Mouse (Mus musculus) lung, embryonic 14.5 days (tissue): Measurements from ENCODE around the gene Sypl. TPM values are rescaled to one million over a fixed set of nuclear protein-coding genes. Genes with fewer than 3 reads are reported as not detected.
A peak's percentile ranks its signal among the peaks of the same experiment; 100 is the strongest.
"Not testable (repeated sequence)": the region's sequence is repeated elsewhere in the genome, so short reads cannot be mapped to it uniquely, and the experiment has no call there.

Source experiments
- ATAC-seq: fragments of 200-750 bp; cut with Nextera tagmentation; 2 replicates; pipeline ENCODE4 v1.8.0; 2017; ENCODE audit warnings: mild to moderate bottlenecking, moderate TSS enrichment, moderate library complexity; ENCODE audit not compliant: insufficient read depth
- DNase-seq: peaks from one replicate; pipeline ENCODE4 v3.0.0-alpha.2; 2015
- H3K27ac ChIP-seq: fragments of 300-500 bp; sonication (generic); 2 replicates; pipeline ENCODE4 v1.5.1; 2014; ENCODE audit warnings: low read depth, mild to moderate bottlenecking, moderate library complexity
- H3K27me3 ChIP-seq: fragments of 300-500 bp; sonication (generic); 2 replicates; pipeline ENCODE4 v1.6.1; 2014; ENCODE audit warnings: low read length, control low read depth; ENCODE audit not compliant: insufficient read depth
- H3K36me3 ChIP-seq: fragments of 300-500 bp; sonication (generic); 2 replicates; pipeline ENCODE4 v1.6.1; 2014; ENCODE audit warnings: control low read depth; ENCODE audit not compliant: insufficient read depth
- H3K4me1 ChIP-seq: fragments of 300-500 bp; sonication (generic); 2 replicates; pipeline ENCODE4 v1.6.1; 2014; ENCODE audit warnings: antibody characterized with exemption, control low read depth; ENCODE audit not compliant: insufficient read depth
- H3K4me2 ChIP-seq: fragments of 300-500 bp; sonication (generic); 2 replicates; pipeline ENCODE4 v1.6.1; 2014; ENCODE audit warnings: mild to moderate bottlenecking
- H3K4me3 ChIP-seq: fragments of 300-500 bp; sonication (generic); 2 replicates; pipeline ENCODE4 v1.5.1; 2014; ENCODE audit warnings: low read depth, low read length
- H3K9ac ChIP-seq: fragments of 300-500 bp; sonication (generic); 2 replicates; pipeline ENCODE4 v1.6.1; 2014
- H3K9me3 ChIP-seq: fragments of 300-500 bp; sonication (generic); 2 replicates; pipeline ENCODE4 v1.6.1; 2016; ENCODE audit warnings: low read depth, low read length, control low read depth
- CTCF ChIP-seq: IDR thresholded peaks from 2 replicates; pipeline ENCODE4 v1.5.1; 2016; ENCODE audit warnings: antibody characterized with exemption, low read depth
- WGBS: fragments of 180-500 bp; shearing (Covaris S2); extraction: QIAGEN DNeasy Blood & Tissue Kit; methylation state at CpG from one replicate; pipeline ENCODE4 v1.1.7; 2014; 5-methylcytosine and 5-hydroxymethylcytosine counted together
- polyA plus RNA-seq: library from polyadenylated mRNA; unstranded; fragments of >200 nt; fragmentation: Nextera tagmentation; extraction: Ambion mirVana; gene quantifications from 2 replicates; pipeline ENCODE4 v1.2.1, GENCODE M21; 2014

The Sypl gene
- polyA plus RNA-seq, 1 experiment from 2014 or later, result 133 TPM

GRCm38 (mm10) chr12:32986284-32986683 lies 32.6 kb downstream of the Sypl start:
- DNase-seq, result no peak
- WGBS, result 36% methylated on average over 1 of the region's 1 CpGs
- Histone ChIP-seq H3K4me2 (no peak overlapping the region), H3K27ac (no peak overlapping the region), H3K4me3 (no peak overlapping the region), H3K9me3 (no peaks in the 10 kb centered on the region), H3K9ac (no peak overlapping the region), H3K4me1 (no peaks in the 10 kb centered on the region), H3K27me3 (no peaks in the 10 kb centered on the region), H3K36me3 (no peaks in the 10 kb centered on the region)
- ATAC-seq, result no peak
- TF ChIP-seq CTCF, result no peak

GRCm38 (mm10) chr12:32989731-32990130 lies 36.0 kb downstream of the Sypl start:
- ATAC-seq (peak; percentile 63; the same call in 1 of the 2 replicates), DNase-seq (peak; percentile 10)
- H3K9me3 ChIP-seq, result no peaks in the 10 kb centered on the region
- H3K9ac ChIP-seq, result no peak overlapping the region
- no peaks in the 10 kb centered on the region for H3K27me3 ChIP-seq
- H3K4me3 ChIP-seq, result no peak overlapping the region
- TF ChIP-seq CTCF, result no peak
- WGBS, result 54% methylated on average over 12 of the region's 12 CpGs
- no peaks in the 10 kb centered on the region for H3K36me3 ChIP-seq
- H3K4me2 ChIP-seq, result 0 out of 2 replicates have a peak overlapping the region, but pooled peaks have one; percentile 25
- peak overlapping the region; percentile 46; the same call in 1 of the 2 replicates for H3K27ac ChIP-seq
- H3K4me1 ChIP-seq, result no peaks in the 10 kb centered on the region

GRCm38 (mm10) chr12:32994081-32994480 lies 40.4 kb downstream of the Sypl start:
- no peak for ATAC-seq
- H3K4me2 ChIP-seq, result no peak overlapping the region
- no peaks in the 10 kb centered on the region for H3K9me3 ChIP-seq
- DNase-seq, result no peak
- no peaks in the 10 kb centered on the region for H3K27me3 ChIP-seq
- no peak for TF ChIP-seq CTCF
- no peaks in the 10 kb centered on the region for H3K4me1 ChIP-seq
- H3K27ac ChIP-seq, result no peak overlapping the region
- 65% methylated on average over 5 of the region's 5 CpGs for WGBS
- H3K4me3 ChIP-seq, result no peak overlapping the region
- no peaks in the 10 kb centered on the region for H3K36me3 ChIP-seq
- H3K9ac ChIP-seq, result no peak overlapping the region

GRCm38 (mm10) chr12:32995081-32995834 lies 41.6 kb downstream of the Sypl start:
- WGBS, result 57% methylated on average over 4 of the region's 4 CpGs
- ATAC-seq (peak; percentile 62), DNase-seq (peak; percentile 65)
- no peak overlapping the region for H3K9ac ChIP-seq
- peak; percentile 39 for TF ChIP-seq CTCF
- H3K27ac ChIP-seq, result peak overlapping the region; percentile 37; the same call in 1 of the 2 replicates
- no peak overlapping the region for H3K4me3 ChIP-seq
- H3K4me1 ChIP-seq, result no peaks in the 10 kb centered on the region
- H3K9me3 ChIP-seq, result no peaks in the 10 kb centered on the region
- no peaks in the 10 kb centered on the region for H3K27me3 ChIP-seq
- H3K4me2 ChIP-seq, result no peak overlapping the region
- H3K36me3 ChIP-seq, result no peaks in the 10 kb centered on the region

- Histone ChIP-seq H3K4me1 (no peaks in the 10 kb centered on the region), H3K9ac (no peak overlapping the region), H3K36me3 (no peaks in the 10 kb centered on the region), H3K4me2 (no peak overlapping the region), H3K27ac (no peak overlapping the region), H3K4me3 (no peak overlapping the region), H3K9me3 (no peaks in the 10 kb centered on the region), H3K27me3 (no peaks in the 10 kb centered on the region)
- DNase-seq, result no peak
- TF ChIP-seq CTCF, result no peak
- WGBS, result 53% methylated on average over 5 of the region's 5 CpGs
- no peak for ATAC-seq
These were observed 45.1 kb downstream of the Sypl start for GRCm38 (mm10) chr12:32998766-32999165.

GRCm38 (mm10) chr12:32999778-33000177 lies 46.1 kb downstream of the Sypl start:
- not testable (repeated sequence) for ATAC-seq, H3K4me1 ChIP-seq, H3K27me3 ChIP-seq, H3K4me3 ChIP-seq, H3K4me2 ChIP-seq, H3K36me3 ChIP-seq, H3K27ac ChIP-seq, H3K9ac ChIP-seq, H3K9me3 ChIP-seq, DNase-seq
- WGBS, result 21% methylated on average over 3 of the region's 3 CpGs

GRCm38 (mm10) chr12:33000402-33000801 lies 46.7 kb downstream of the Sypl start:
- no peak overlapping the region for H3K9ac ChIP-seq
- 43% methylated on average over 4 of the region's 4 CpGs for WGBS
- no peak overlapping the region for H3K4me2 ChIP-seq
- DNase-seq, result no peak
- no peaks in the 10 kb centered on the region for H3K27me3 ChIP-seq
- no peak for ATAC-seq
- no peaks in the 10 kb centered on the region for H3K36me3 ChIP-seq
- no peak overlapping the region for H3K4me3 ChIP-seq
- H3K9me3 ChIP-seq, result no peaks in the 10 kb centered on the region
- no peak for TF ChIP-seq CTCF
- no peak overlapping the region for H3K27ac ChIP-seq
- H3K4me1 ChIP-seq, result no peaks in the 10 kb centered on the region
